Mouse (Mus musculus) limb, embryonic 15.5 days (tissue): ENCODE measurements around the gene 2010111I01Rik. TPM values are rescaled to one million over a fixed set of nuclear protein-coding genes. Genes with fewer than 3 reads are reported as not detected.

Experiments
- ATAC-seq: fragments of 200-750 bp; cut with Nextera tagmentation; 2 replicates; pipeline ENCODE4 v1.8.0; 2017; ENCODE audit warnings: low read depth, moderate TSS enrichment; ENCODE audit not compliant: insufficient number of reproducible peaks, low FRiP score, low TSS enrichment
- H3K27ac ChIP-seq: fragments of 300-500 bp; sonication (generic); 2 replicates; pipeline ENCODE4 v1.5.1; 2015; ENCODE audit warnings: moderate library complexity, mild to moderate bottlenecking, inconsistent platforms
- H3K27me3 ChIP-seq: fragments of 300-500 bp; sonication (generic); 2 replicates; pipeline ENCODE4 v1.6.1; 2015; ENCODE audit warnings: inconsistent platforms
- H3K36me3 ChIP-seq: fragments of 300-500 bp; sonication (generic); 2 replicates; pipeline ENCODE4 v1.6.1; 2015; ENCODE audit warnings: inconsistent platforms
- H3K4me1 ChIP-seq: fragments of 300-500 bp; sonication (generic); 2 replicates; pipeline ENCODE4 v1.6.1; 2015; ENCODE audit warnings: inconsistent platforms
- H3K4me2 ChIP-seq: fragments of 300-500 bp; sonication (generic); 2 replicates; pipeline ENCODE4 v1.6.1; 2015; ENCODE audit warnings: mild to moderate bottlenecking, inconsistent platforms
- H3K4me3 ChIP-seq: fragments of 300-500 bp; sonication (generic); 2 replicates; pipeline ENCODE4 v1.5.1; 2015; ENCODE audit warnings: mild to moderate bottlenecking, inconsistent platforms
- H3K9ac ChIP-seq: fragments of 300-500 bp; sonication (generic); 2 replicates; pipeline ENCODE4 v1.6.1; 2015; ENCODE audit warnings: inconsistent platforms
- H3K9me3 ChIP-seq: fragments of 300-500 bp; sonication (generic); 2 replicates; pipeline ENCODE4 v1.6.1; 2016; ENCODE audit warnings: inconsistent platforms
- WGBS: fragments of 180-500 bp; shearing (Covaris S2); methylation state at CpG from one replicate; pipeline ENCODE4 v1.1.7; 2015; 5-methylcytosine and 5-hydroxymethylcytosine counted together
- polyA plus RNA-seq: library from polyadenylated mRNA; unstranded; fragments of >200 nt; fragmentation: Nextera tagmentation; extraction: Ambion mirVana; gene quantifications from 2 replicates; pipeline ENCODE4 v1.2.1, GENCODE M21; 2015

2010111I01Rik gene
- polyA plus RNA-seq, 1 experiment from 2014 or later = 240 TPM

DNA sequence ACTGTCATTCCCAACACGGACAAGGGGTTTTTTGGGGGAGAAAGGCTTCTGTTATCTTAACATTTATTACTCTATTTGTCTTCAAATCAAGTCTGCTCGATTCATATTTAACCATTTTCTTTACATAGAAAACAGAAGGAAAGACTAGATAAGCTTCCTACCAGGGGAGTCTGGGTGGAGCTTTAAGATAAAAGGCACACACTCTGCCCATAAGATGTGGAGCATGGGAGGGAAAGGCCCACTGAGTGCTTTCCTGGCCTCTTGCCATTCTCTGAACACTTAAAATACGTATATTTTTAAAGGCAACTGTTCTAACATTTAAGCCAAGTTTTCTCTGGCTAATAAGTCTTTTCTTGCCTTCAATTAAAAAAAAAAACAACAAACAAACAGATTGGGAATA, 25.3 kb upstream of the 2010111I01Rik start:
- whole genome bisulfite sequencing = 50% methylated on average over 3 of the region's 3 CpGs
- Histone ChIP-seq H3K4me1 (peaks cover 23% of the 10 kb centered on the region), H3K9ac (no peak overlapping the region), H3K36me3 (no peaks in the 10 kb centered on the region), H3K4me3 (no peak overlapping the region), H3K9me3 (no peaks in the 10 kb centered on the region), H3K27ac (no peak overlapping the region), H3K4me2 (no peak overlapping the region), H3K27me3 (no peaks in the 10 kb centered on the region)
- no peak for ATAC-seq

DNA sequence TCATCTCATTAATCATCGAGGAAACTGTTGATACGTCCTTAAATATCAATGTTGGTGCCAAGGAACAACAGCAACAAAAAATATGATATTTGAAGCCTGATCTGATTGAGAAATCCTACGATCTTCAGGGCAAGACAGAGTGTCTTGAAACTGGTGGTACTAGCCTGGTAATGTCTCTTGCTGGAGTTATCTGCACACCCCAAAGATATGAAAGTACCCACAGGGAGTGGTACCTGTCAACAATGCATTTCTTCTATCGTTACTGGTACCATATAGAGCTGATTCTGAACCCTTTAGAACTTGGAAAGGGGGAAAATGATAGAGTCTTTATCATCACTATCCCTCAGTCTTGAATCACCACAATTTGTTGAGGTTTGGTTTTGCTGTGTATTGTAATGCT, 24.9 kb upstream of the 2010111I01Rik start:
- Histone ChIP-seq H3K9ac (no peak overlapping the region), H3K4me1 (peaks cover 27% of the 10 kb centered on the region), H3K27me3 (no peaks in the 10 kb centered on the region), H3K27ac (no peak overlapping the region), H3K4me3 (no peak overlapping the region), H3K9me3 (no peaks in the 10 kb centered on the region), H3K36me3 (no peaks in the 10 kb centered on the region), H3K4me2 (no peak overlapping the region)
- no peak for ATAC-seq
- WGBS = 82% methylated on average over 4 of the region's 4 CpGs

DNA sequence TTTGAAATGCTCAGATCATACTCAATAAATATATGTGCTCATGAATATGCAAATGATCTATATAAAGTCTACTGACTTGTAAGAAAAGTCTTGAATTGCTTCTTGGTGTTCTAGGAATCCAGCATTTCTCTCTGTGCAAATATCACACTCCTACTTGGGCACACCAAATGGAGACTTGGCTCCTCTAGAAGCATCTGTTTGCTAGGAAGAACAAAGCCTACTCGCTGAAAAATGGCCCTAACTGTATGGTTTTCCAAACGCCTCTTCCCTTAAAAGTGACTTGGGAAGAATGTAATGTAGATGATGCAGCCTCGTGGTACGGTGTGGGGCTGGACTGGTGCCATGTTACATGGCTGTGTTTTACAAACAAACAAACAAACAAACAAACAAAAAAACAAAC, 24.0 kb upstream of the 2010111I01Rik start:
- H3K9me3 ChIP-seq = no peaks in the 10 kb centered on the region
- H3K4me3 ChIP-seq = no peak overlapping the region
- H3K36me3 ChIP-seq = no peaks in the 10 kb centered on the region
- WGBS = 56% methylated on average over 4 of the region's 4 CpGs
- H3K4me1 ChIP-seq = peaks cover 31% of the 10 kb centered on the region
- no peak for ATAC-seq
- no peak overlapping the region for H3K9ac ChIP-seq
- H3K4me2 ChIP-seq = no peak overlapping the region
- H3K27ac ChIP-seq = peak overlapping the region; percentile 68
- H3K27me3 ChIP-seq = no peaks in the 10 kb centered on the region

DNA sequence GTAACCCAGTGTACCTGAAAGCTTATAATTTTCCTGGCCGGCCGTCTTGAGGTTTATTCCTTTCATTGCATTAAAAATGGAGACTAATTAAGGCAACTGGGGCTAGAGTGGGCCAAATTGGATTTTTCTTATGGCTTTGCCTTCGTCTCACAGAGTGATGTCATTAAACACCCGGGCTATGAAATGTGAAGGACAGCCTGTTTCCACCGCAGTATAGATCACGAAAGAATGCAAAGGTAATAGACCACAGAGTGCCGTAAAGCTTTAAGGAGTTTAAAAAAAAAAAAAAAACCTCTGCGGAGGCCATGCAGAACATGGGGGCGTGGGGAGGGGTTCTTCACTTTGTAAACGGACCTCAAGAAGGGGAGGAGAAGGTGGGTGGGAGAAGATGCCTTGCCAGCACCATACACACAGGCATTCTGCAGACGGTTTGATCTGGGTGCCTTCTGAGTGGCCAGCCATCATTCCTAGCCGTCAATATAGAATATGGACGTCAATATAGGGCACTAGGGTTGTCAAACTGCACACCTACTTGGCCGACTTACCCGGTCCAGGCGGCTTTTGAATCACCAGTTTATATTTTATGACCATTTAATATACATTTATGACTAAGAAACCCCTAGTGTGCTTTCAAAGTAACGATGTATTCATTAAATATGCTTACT, 23.2 kb upstream of the 2010111I01Rik start:
- Histone ChIP-seq H3K36me3 (no peaks in the 10 kb centered on the region), H3K9me3 (no peaks in the 10 kb centered on the region), H3K4me1 (peaks cover 31% of the 10 kb centered on the region), H3K4me2 (0 out of 2 replicates have a peak overlapping the region, but pooled peaks have one; percentile 8), H3K9ac (no peak overlapping the region), H3K27ac (peak overlapping the region; percentile 68), H3K4me3 (no peak overlapping the region), H3K27me3 (no peaks in the 10 kb centered on the region)
- 26% methylated on average over 17 of the region's 17 CpGs for WGBS
- ATAC-seq = peak; percentile 40; the same call in 1 of the 2 replicates

DNA sequence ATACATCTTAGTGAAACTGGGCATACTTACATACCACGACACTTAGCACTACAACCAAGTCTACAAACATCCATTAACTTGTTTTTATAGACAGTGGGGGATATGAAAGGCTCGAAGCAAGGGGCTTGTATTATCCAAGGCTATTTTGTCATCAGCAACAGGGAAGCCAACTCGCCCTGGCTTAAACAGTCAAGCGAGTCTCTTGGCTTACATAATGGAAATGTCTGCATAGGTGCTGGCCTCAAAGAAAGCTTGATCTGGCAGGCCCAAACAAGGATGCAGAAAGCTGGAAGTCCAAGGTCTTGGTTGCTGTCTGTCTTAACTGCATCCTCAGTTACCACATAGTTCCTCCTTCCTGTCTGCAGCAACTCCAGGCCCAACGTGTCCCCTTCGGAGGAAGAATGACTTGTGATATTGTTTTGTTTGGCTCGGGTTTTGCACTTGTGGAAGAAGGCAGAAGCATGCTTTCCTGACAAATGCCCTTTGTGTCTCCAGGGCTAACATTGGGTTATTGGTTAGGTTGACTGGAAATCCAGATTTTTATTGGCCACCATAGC, 21.3 kb upstream of the 2010111I01Rik start:
- Histone ChIP-seq H3K4me1 (peaks cover 31% of the 10 kb centered on the region), H3K9me3 (no peaks in the 10 kb centered on the region), H3K9ac (no peak overlapping the region), H3K27me3 (no peaks in the 10 kb centered on the region), H3K4me2 (no peak overlapping the region), H3K4me3 (no peak overlapping the region), H3K27ac (peak overlapping the region; percentile 70), H3K36me3 (no peaks in the 10 kb centered on the region)
- WGBS = 42% methylated on average over 7 of the region's 7 CpGs
- peak; percentile 56; the same call in 1 of the 2 replicates for ATAC-seq

DNA sequence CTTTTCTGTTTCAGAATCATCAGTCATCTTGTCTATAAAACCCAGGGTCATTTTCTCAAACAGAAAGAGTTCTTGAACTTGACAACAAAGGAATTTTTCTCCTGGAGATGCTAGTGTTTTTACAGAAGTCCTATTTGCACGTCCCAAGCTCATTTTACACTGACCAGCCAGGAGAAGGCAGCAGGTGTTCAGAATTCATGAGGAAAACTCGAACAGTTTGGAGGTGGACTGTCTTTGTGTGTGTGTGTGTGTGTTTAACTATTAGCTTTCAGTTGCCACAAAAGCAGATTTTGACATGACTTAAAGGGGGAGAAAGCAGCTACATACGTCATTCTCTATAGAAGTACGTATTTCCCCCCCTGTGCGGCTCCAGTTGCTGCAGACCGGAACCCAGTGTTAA, 20.6 kb upstream of the 2010111I01Rik start:
- whole genome bisulfite sequencing = 35% methylated on average over 6 of the region's 6 CpGs
- no peak for ATAC-seq
- Histone ChIP-seq H3K4me2 (no peak overlapping the region), H3K4me3 (no peak overlapping the region), H3K4me1 (peaks cover 32% of the 10 kb centered on the region), H3K9me3 (no peaks in the 10 kb centered on the region), H3K27me3 (no peaks in the 10 kb centered on the region), H3K36me3 (no peaks in the 10 kb centered on the region), H3K9ac (no peak overlapping the region), H3K27ac (peak overlapping the region; percentile 70)

DNA sequence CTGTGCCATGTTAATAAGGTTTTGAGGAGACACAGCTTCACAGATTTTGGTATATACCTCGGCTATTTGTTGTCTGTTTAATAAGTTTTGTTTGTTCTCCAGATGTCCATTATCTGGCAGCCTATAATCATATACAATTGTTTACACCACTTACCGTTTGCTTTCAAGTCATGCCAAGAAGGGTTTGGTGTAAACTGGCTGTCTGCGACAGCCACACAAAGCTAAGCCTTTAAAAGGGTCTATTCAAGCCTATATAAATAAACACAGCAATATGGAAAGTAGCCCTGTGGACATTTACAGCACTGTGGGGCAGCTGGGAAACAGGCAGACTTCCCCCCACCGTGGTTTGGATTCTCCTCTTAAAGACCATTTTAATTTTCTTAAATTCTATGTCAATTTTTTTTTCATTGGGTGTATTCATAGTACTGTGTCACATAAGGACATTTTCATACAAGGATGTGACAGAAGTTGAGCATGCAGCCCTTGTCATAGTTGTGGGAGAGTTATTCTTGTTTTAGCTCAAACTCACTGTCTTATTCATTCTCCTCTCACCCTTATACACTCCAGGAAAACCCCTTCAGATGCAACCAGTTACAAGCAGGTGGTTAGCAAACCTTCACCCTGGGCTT, 15.0 kb upstream of the 2010111I01Rik start:
- Histone ChIP-seq H3K4me2 (no peak overlapping the region), H3K9me3 (no peaks in the 10 kb centered on the region), H3K36me3 (no peaks in the 10 kb centered on the region), H3K9ac (no peak overlapping the region), H3K27me3 (no peaks in the 10 kb centered on the region), H3K27ac (no peak overlapping the region), H3K4me1 (peaks cover 17% of the 10 kb centered on the region; the same call in 1 of the 2 replicates), H3K4me3 (no peak overlapping the region)
- WGBS = 28% methylated on average over 4 of the region's 4 CpGs
- no peak for ATAC-seq

DNA sequence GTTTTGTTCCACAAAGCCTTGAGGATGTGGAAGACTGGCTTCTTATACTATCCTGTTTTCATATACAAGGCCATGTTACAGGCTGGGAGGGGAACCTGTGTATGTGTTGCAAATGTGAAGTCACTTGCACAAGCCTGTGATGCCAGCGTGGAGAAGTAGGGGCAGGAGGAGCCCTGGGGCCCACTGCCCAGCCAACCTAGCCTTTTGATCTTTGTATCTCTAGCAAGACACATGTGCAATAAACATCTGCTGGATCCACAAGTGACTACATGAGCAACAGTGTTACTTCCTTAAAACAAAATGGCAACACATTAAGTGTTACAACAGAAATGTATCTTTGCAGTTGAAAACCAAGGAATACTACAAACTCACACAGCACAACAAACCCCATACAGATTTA, 13.1 kb upstream of the 2010111I01Rik start:
- 58% methylated on average over 1 of the region's 1 CpGs for WGBS
- no peak for ATAC-seq

DNA sequence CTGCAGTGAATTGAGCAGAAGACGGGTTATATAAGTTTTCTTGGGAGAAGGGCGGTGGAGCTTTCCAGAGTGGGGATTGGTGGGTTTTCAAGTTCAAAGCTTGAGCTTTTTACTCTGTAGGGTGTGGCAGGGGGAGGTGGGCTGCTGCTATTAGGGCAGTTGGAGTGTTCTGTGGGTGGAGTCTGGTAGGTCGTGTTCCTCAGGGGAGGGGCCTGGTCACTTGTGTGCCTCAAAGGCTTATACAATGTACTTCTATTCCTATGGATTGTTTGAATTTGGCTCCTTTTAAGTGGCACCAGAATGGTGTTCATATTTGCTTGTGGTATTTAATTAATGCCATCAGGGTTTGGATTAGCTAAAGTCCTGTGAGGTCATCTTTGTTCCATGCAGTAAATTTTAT, 12.6 kb upstream of the 2010111I01Rik start:
- H3K9me3 ChIP-seq = no peaks in the 10 kb centered on the region
- no peak overlapping the region for H3K4me3 ChIP-seq
- H3K27me3 ChIP-seq = no peaks in the 10 kb centered on the region
- H3K9ac ChIP-seq = no peak overlapping the region
- H3K27ac ChIP-seq = peak overlapping the region; percentile 78
- no peaks in the 10 kb centered on the region for H3K36me3 ChIP-seq
- 49% methylated on average over 3 of the region's 3 CpGs for WGBS
- ATAC-seq = peak; percentile 84
- H3K4me2 ChIP-seq = no peak overlapping the region
- H3K4me1 ChIP-seq = peaks cover 12% of the 10 kb centered on the region; the same call in 1 of the 2 replicates

More for the DNA sequence above, 13.1 kb upstream of the 2010111I01Rik start:
- H3K4me3 ChIP-seq = no peak overlapping the region
- no peaks in the 10 kb centered on the region for H3K27me3 ChIP-seq
- H3K27ac ChIP-seq = peak overlapping the region; percentile 78
- peaks cover 12% of the 10 kb centered on the region; the same call in 1 of the 2 replicates for H3K4me1 ChIP-seq
- no peaks in the 10 kb centered on the region for H3K36me3 ChIP-seq
- H3K9ac ChIP-seq = no peak overlapping the region
- no peak overlapping the region for H3K4me2 ChIP-seq
- no peaks in the 10 kb centered on the region for H3K9me3 ChIP-seq

DNA sequence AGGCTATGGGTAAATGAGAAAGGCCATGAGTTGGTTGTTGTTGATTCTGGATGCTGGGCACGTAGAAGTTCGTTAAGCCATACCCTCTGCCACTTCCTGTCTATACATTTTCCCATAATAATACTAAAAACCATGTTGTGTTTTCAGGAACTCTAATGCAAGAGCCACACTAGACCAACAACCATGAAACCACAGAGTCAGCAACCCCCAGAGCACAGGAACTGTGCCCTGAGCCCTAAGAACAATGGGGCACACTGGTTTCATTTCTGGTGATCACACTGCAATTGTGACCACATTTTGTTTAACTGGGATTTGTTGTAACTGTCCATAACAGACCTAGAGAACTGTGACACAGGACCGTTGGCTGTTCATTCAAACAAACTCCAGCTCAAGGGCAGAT, 12.1 kb upstream of the 2010111I01Rik start:
- peak overlapping the region; percentile 78 for H3K27ac ChIP-seq
- 59% methylated on average over 3 of the region's 3 CpGs for WGBS

DNA sequence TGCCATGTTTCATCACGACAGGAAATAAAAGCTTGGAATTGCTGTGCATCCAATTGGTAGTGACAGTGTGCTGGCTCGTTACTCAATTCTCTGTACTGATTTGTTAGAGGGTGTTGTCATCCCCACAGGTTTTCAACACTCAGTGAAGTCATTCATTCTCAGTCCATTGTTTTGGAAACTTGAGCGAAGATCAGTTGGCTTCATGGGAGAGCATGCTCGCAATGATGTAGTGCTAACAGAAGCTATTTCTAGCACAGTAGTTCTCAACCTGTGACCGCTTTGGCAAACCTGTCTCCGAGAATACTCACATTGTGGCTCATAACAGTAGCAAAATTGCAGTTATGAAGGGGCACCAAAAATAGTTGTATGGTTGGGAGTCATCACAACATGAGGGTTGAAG, 8.7 kb upstream of the 2010111I01Rik start:
- no peak overlapping the region for H3K4me3 ChIP-seq
- no peak overlapping the region for H3K9ac ChIP-seq
- H3K9me3 ChIP-seq = no peaks in the 10 kb centered on the region
- no peak overlapping the region for H3K4me2 ChIP-seq
- H3K4me1 ChIP-seq = peaks cover 9% of the 10 kb centered on the region; the same call in 1 of the 2 replicates
- no peak overlapping the region for H3K27ac ChIP-seq
- WGBS = 90% methylated on average over 6 of the region's 6 CpGs
- ATAC-seq = no peak
- H3K36me3 ChIP-seq = no peaks in the 10 kb centered on the region
- H3K27me3 ChIP-seq = no peaks in the 10 kb centered on the region

More for the DNA sequence above, 12.1 kb upstream of the 2010111I01Rik start:
- H3K4me1 ChIP-seq = peaks cover 12% of the 10 kb centered on the region; the same call in 1 of the 2 replicates
- no peaks in the 10 kb centered on the region for H3K36me3 ChIP-seq
- no peak overlapping the region for H3K4me2 ChIP-seq
- ATAC-seq = 0 out of 2 replicates have a peak, but pooled peaks have one; percentile 33
- no peak overlapping the region for H3K4me3 ChIP-seq
- H3K27me3 ChIP-seq = no peaks in the 10 kb centered on the region
- no peaks in the 10 kb centered on the region for H3K9me3 ChIP-seq
- H3K9ac ChIP-seq = no peak overlapping the region

DNA sequence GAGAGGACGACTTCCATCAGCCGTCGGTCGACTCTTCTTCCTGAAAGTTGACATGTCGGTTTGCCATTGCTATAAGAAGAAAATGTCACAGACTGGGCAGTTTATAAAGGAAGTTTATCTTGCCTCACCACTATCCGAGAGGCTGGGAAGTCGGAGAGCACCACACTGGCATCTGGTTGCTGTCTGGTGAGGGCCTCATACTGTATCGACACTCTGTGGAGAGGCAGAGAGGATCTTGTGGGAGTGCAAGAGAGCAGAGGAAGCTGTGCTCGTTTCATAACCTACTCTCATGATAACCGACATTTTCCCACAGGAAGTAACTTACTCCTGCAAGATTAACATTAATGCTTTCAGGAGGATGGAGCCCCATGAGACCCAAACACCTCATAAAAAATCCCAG, 7.9 kb upstream of the 2010111I01Rik start:
- H3K4me3 ChIP-seq = no peak overlapping the region
- no peaks in the 10 kb centered on the region for H3K27me3 ChIP-seq
- H3K36me3 ChIP-seq = no peaks in the 10 kb centered on the region
- peaks cover 9% of the 10 kb centered on the region; the same call in 1 of the 2 replicates for H3K4me1 ChIP-seq
- ATAC-seq = no peak
- H3K4me2 ChIP-seq = no peak overlapping the region
- WGBS = 55% methylated on average over 10 of the region's 10 CpGs
- no peak overlapping the region for H3K27ac ChIP-seq
- H3K9ac ChIP-seq = no peak overlapping the region
- H3K9me3 ChIP-seq = no peaks in the 10 kb centered on the region
